8 mouse cellular contexts compared by ENCODE assay signal in the genomic region with DNA sequence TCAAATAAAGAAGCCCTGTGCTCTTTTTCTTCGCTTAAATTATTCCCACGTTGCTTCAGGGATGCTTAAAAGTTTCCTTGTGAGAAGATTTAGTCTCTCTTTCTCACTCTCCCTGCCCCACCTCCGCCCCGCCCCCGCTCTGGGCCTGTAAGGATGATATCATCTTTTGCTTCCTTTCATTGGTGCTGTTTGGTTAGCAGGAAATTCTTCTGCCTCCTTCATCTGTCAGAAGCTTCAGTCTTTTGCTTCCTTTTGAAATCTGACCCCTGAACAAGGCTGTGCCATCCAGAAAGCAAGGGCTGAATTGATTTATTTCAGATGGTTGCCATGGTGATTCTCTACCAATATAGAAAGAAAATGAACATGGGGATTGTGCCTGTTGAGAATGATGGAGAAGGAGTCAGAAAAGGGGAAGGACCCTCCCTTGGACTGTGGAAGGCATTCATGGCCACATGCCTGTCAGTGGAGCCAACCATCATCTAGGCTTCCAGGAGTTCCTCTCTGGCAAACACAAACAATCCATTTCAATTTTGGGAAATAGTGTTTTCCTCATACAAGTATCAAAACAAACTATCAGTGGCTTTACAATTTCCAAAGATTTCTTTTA.
DNase-seq lines count a peak whose midpoint lies in the region; ATAC-seq lines count a peak whose summit lies in the region.

No protein-coding gene starts in this region.

- H3K4me2 ChIP-seq in hindbrain, embryonic 16.5 days (ENCODE audit: low read length) = no peak overlapping the region
- H3K4me2 ChIP-seq in heart, embryonic 12.5 days = no peak overlapping the region

- H3K4me1 ChIP-seq in embryonic facial prominence, embryonic 10.5 days = peaks cover 27% of the 10 kb centered on the region
- peaks cover 8% of the 10 kb centered on the region for H3K4me1 ChIP-seq in hindbrain, embryonic 16.5 days (ENCODE audit: control insufficient read depth, insufficient read depth, low read depth, low read length)
- peaks cover 7% of the 10 kb centered on the region for H3K4me1 ChIP-seq in heart, embryonic 12.5 days (replicated peaks)

- H3K36me3 ChIP-seq in embryonic facial prominence, embryonic 10.5 days (replicated peaks) = no peaks in the 10 kb centered on the region
- H3K36me3 ChIP-seq in hindbrain, embryonic 16.5 days (ENCODE audit: control insufficient read depth, insufficient read depth, low read length) = no peaks in the 10 kb centered on the region
- H3K36me3 ChIP-seq in heart, embryonic 12.5 days = no peaks in the 10 kb centered on the region

- no peak overlapping the region for H3K9ac ChIP-seq in hindbrain, embryonic 16.5 days (ENCODE audit: low read depth, low read length)
- no peak overlapping the region for H3K9ac ChIP-seq in heart, embryonic 12.5 days

- peak; percentile 68 for ATAC-seq in hindbrain, embryonic 16.5 days
- ATAC-seq in heart, embryonic 12.5 days (ENCODE audit: insufficient number of reproducible peaks, low FRiP score) = no peak

- no peaks in the 10 kb centered on the region for H3K27me3 ChIP-seq in embryonic facial prominence, embryonic 10.5 days (replicated peaks; ENCODE audit: low read depth, poor library complexity, severe bottlenecking)
- H3K27me3 ChIP-seq in hindbrain, embryonic 16.5 days (replicated peaks; ENCODE audit: control insufficient read depth, insufficient read depth, low read length) = no peaks in the 10 kb centered on the region
- no peaks in the 10 kb centered on the region for H3K27me3 ChIP-seq in heart, embryonic 12.5 days (replicated peaks)

- WGBS in embryonic facial prominence, embryonic 10.5 days = 41% methylated on average over 5 of the region's 5 CpGs
- 26% methylated on average over 5 of the region's 5 CpGs for WGBS in hindbrain, embryonic 16.5 days
- WGBS in heart, embryonic 12.5 days = 52% methylated on average over 5 of the region's 5 CpGs

- no peak overlapping the region for H3K4me3 ChIP-seq in embryonic facial prominence, embryonic 10.5 days
- H3K4me3 ChIP-seq in hindbrain, embryonic 16.5 days (ENCODE audit: low read length) = no peak overlapping the region
- H3K4me3 ChIP-seq in heart, embryonic 12.5 days = no peak overlapping the region

- peak overlapping the region; percentile 69; the same call in 1 of the 2 replicates for H3K27ac ChIP-seq in embryonic facial prominence, embryonic 10.5 days (replicated peaks)
- H3K27ac ChIP-seq in hindbrain, embryonic 16.5 days (ENCODE audit: low read depth, low read length) = no peak overlapping the region
- H3K27ac ChIP-seq in heart, embryonic 12.5 days (ENCODE audit: poor library complexity, severe bottlenecking) = no peak overlapping the region

- DNase-seq in kidney, postnatal 10 days = peak; percentile 13
- DNase-seq in kidney, postnatal 14 days = no peak
- peak; percentile 82 for DNase-seq in embryonic facial prominence, embryonic 10.5 days (ENCODE audit: low spot score)
- peak; percentile 68 for DNase-seq in right cerebral cortex, adult 18-20 months
- DNase-seq in lung, postnatal 14 days = no peak
- no peak for DNase-seq in adrenal gland, postnatal 25 days

- H3K9me3 ChIP-seq in embryonic facial prominence, embryonic 10.5 days = no peaks in the 10 kb centered on the region
- no peaks in the 10 kb centered on the region for H3K9me3 ChIP-seq in hindbrain, embryonic 16.5 days (ENCODE audit: control insufficient read depth, low read length)
- H3K9me3 ChIP-seq in heart, embryonic 12.5 days (replicated peaks) = no peaks in the 10 kb centered on the region

Comparison
In these comparisons a context has a peak if more than half of its experiments do, and no peak if none do; other contexts are left out.
1. DNase-seq: peak in kidney, postnatal 10 days (single experiment), embryonic facial prominence, embryonic 10.5 days (single experiment) and right cerebral cortex, adult 18-20 months (single experiment); none in kidney, postnatal 14 days (single experiment), lung, postnatal 14 days (single experiment) and adrenal gland, postnatal 25 days (single experiment).